Mouse (Mus musculus): ENCODE data around the gene Ugt1a2.

DNA sequence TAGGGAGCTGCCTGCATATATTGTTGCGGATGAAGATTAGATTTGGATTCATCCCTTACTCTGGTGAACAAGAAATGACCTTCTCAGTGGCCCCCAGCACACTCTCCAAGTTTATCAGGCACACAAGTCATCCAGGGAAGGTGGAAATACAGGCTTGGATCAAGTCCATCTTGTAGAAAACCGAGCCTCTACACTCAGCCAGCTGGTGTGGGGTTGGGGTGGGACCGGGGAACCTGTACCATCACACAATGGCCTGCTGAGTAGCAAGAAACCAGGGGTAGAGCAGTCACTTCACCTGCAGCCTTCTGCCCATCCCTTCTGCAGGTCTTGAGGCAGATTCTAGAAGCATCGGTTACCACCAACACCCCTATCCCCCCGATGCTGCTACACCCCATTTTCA is 34.2 kb downstream of the Ugt1a2 start:
- no peak for TF ChIP-seq GATA1 (IDR thresholded peaks at IDR 0.05; ENCODE audit: borderline replicate concordance, low read length)
- TF ChIP-seq FLI1 (IDR thresholded peaks at IDR 0.05; ENCODE audit: low read length): no peak
